Mouse (Mus musculus) thymus, adult 2 months (tissue): ENCODE results near the gene Tmem127. TPM values are rescaled to one million over a fixed set of nuclear protein-coding genes. Genes with fewer than 3 reads are reported as not detected.

Source experiments
- DNase-seq: peaks from one replicate; pipeline ENCODE4 v3.0.0; 2021
- H3K27ac ChIP-seq: fragments of 200-500 bp; 2 replicates; pipeline ENCODE4 v1.5.1; 2012; ENCODE audit warnings: low read length, control low read depth; ENCODE audit not compliant: control insufficient read depth, insufficient read depth
- H3K27me3 ChIP-seq: fragments of 200-500 bp; 2 replicates; pipeline ENCODE4 v1.6.1; 2012; ENCODE audit warnings: mild to moderate bottlenecking, low read length, moderate library complexity, mixed read lengths; ENCODE audit not compliant: control insufficient read depth, insufficient read depth
- H3K36me3 ChIP-seq: fragments of 200-500 bp; 2 replicates; pipeline ENCODE4 v1.6.1; 2012; ENCODE audit warnings: mild to moderate bottlenecking, low read length, moderate library complexity; ENCODE audit not compliant: control insufficient read depth, insufficient read depth
- H3K4me1 ChIP-seq: fragments of 200-500 bp; replicated peaks from 2 replicates; pipeline ENCODE4 v1.6.1; 2012; ENCODE audit warnings: low read length; ENCODE audit not compliant: control insufficient read depth, insufficient read depth
- H3K4me3 ChIP-seq: fragments of 200-500 bp; 2 replicates; pipeline ENCODE4 v1.5.1; 2012; ENCODE audit warnings: mild to moderate bottlenecking, low read length, control low read depth, moderate library complexity; ENCODE audit not compliant: control insufficient read depth, insufficient read depth
- CTCF ChIP-seq: fragments of 200-500 bp; IDR thresholded peaks from 2 replicates; pipeline ENCODE4 v1.5.1; 2012; ENCODE audit warnings: mild to moderate bottlenecking, control low read depth, low read length, moderate library complexity, borderline replicate concordance; ENCODE audit not compliant: control insufficient read depth, poor library complexity, insufficient read depth; ENCODE audit errors: extremely low read depth
- POLR2A ChIP-seq: fragments of 200-500 bp; IDR thresholded peaks from 2 replicates; pipeline ENCODE4 v1.6.1; 2012; ENCODE audit warnings: mild to moderate bottlenecking, low read length, control low read depth, moderate library complexity; ENCODE audit not compliant: control insufficient read depth, poor library complexity, insufficient read depth; ENCODE audit errors: extremely low read depth
- WGBS: fragments of 180-500 bp; shearing (Covaris S2); methylation state at CpG from one replicate; pipeline ENCODE4 v1.1.7; 2018; 5-methylcytosine and 5-hydroxymethylcytosine counted together
- polyA plus RNA-seq: library from polyadenylated mRNA; depleted of rRNA; stranded (reverse); fragments of >200 nt; gene quantifications from 2 replicates; pipeline ENCODE4 v1.2.3, GENCODE M21; 2012

The Tmem127 gene
- polyA plus RNA-seq, 1 experiment: 140 TPM

- peaks cover 7% of the 10 kb centered on the region for H3K4me1 ChIP-seq
- 96% methylated on average over 11 of the region's 11 CpGs for WGBS
- no peak overlapping the region for H3K27ac ChIP-seq
- no peak overlapping the region for H3K4me3 ChIP-seq
- TF ChIP-seq POLR2A (no peak), CTCF (no peak)
- DNase-seq: no peak
- peaks cover 49% of the 10 kb centered on the region for H3K36me3 ChIP-seq
- H3K27me3 ChIP-seq: no peaks in the 10 kb centered on the region
Measured at GRCm38 (mm10) chr2:127210701-127211100, 37.0 kb upstream of the Tmem127 start.

GRCm38 (mm10) chr2:127217746-127218145 lies 30.0 kb upstream of the Tmem127 start:
- TF ChIP-seq POLR2A: no peak
- TF ChIP-seq CTCF: no peak
- DNase-seq: no peak
- Histone ChIP-seq H3K27ac (no peak overlapping the region), H3K36me3 (peaks cover 90% of the 10 kb centered on the region), H3K4me3 (no peak overlapping the region), H3K4me1 (no peaks in the 10 kb centered on the region), H3K27me3 (no peaks in the 10 kb centered on the region)
- WGBS: 97% methylated on average over 5 of the region's 5 CpGs

- no peaks in the 10 kb centered on the region for H3K4me1 ChIP-seq
- WGBS: 97% methylated on average over 3 of the region's 3 CpGs
- no peak for DNase-seq
- TF ChIP-seq POLR2A: no peak
- peaks cover 97% of the 10 kb centered on the region for H3K36me3 ChIP-seq
- no peaks in the 10 kb centered on the region for H3K27me3 ChIP-seq
- no peak overlapping the region for H3K27ac ChIP-seq
- H3K4me3 ChIP-seq: no peak overlapping the region
Measured at GRCm38 (mm10) chr2:127225261-127225660, 22.4 kb upstream of the Tmem127 start.

GRCm38 (mm10) chr2:127237897-127238610 lies 9.7 kb upstream of the Tmem127 start:
- Histone ChIP-seq H3K4me3 (no peak overlapping the region), H3K36me3 (peaks cover 93% of the 10 kb centered on the region), H3K4me1 (no peaks in the 10 kb centered on the region), H3K27ac (no peak overlapping the region), H3K27me3 (no peaks in the 10 kb centered on the region)
- 98% methylated on average over 11 of the region's 11 CpGs for WGBS
- no peak for DNase-seq
- no peak for TF ChIP-seq POLR2A
- TF ChIP-seq CTCF: no peak

GRCm38 (mm10) chr2:127240065-127240464 lies 7.6 kb upstream of the Tmem127 start:
- H3K4me1 ChIP-seq: no peaks in the 10 kb centered on the region
- TF ChIP-seq CTCF (no peak), POLR2A (no peak)
- DNase-seq: no peak
- no peak overlapping the region for H3K27ac ChIP-seq
- peaks cover 83% of the 10 kb centered on the region for H3K36me3 ChIP-seq
- no peak overlapping the region for H3K4me3 ChIP-seq
- WGBS: 94% methylated on average over 2 of the region's 2 CpGs
- H3K27me3 ChIP-seq: no peaks in the 10 kb centered on the region

- Histone ChIP-seq H3K4me1 (peaks cover 11% of the 10 kb centered on the region), H3K36me3 (peaks cover 16% of the 10 kb centered on the region), H3K27ac (no peak overlapping the region), H3K27me3 (no peaks in the 10 kb centered on the region), H3K4me3 (peak overlapping the region; percentile 87)
- peak; percentile 57 for DNase-seq
- no peak for TF ChIP-seq POLR2A
- TF ChIP-seq CTCF: no peak; the same call in 1 of the 2 replicates
- WGBS: under 1% methylated on average over 38 of the region's 39 CpGs
Measured at GRCm38 (mm10) chr2:127248334-127249004, 761 bp downstream of the Tmem127 start.
